Mouse (Mus musculus) liver, postnatal 0 days (tissue): ENCODE measurements at regions not wholly inside any gene's neighbourhood (a gene's known extent, or its start where the extent isn't known, plus 50 kb on each side); places are given as distances from the start of the nearest gene placed in this dataset.

Experiments
- ATAC-seq: fragments of 200-750 bp; cut with Nextera tagmentation; 2 replicates; pipeline ENCODE4 v1.8.0; 2017; ENCODE audit warnings: mild to moderate bottlenecking, moderate library complexity
- DNase-seq: peaks from one replicate; pipeline ENCODE4 v3.0.0-alpha.2; 2016
- H3K27ac ChIP-seq: fragments of 300-500 bp; sonication (generic); 2 replicates; pipeline ENCODE4 v1.5.1; 2014; ENCODE audit warnings: antibody characterized with exemption, moderate library complexity, mild to moderate bottlenecking, low read depth
- H3K27me3 ChIP-seq: fragments of 300-500 bp; sonication (generic); 2 replicates; pipeline ENCODE4 v1.6.1; 2014; ENCODE audit warnings: low read length, control low read depth, mixed read lengths; ENCODE audit not compliant: insufficient read depth
- H3K36me3 ChIP-seq: fragments of 300-500 bp; sonication (generic); replicated peaks from 2 replicates; pipeline ENCODE4 v1.6.1; 2014; ENCODE audit warnings: mild to moderate bottlenecking, control low read depth, low read length, moderate library complexity, mixed read lengths; ENCODE audit not compliant: insufficient read depth
- H3K4me1 ChIP-seq: fragments of 300-500 bp; sonication (generic); 2 replicates; pipeline ENCODE4 v1.6.1; 2014; ENCODE audit warnings: antibody characterized with exemption, mild to moderate bottlenecking, control low read depth; ENCODE audit not compliant: insufficient read depth
- H3K4me2 ChIP-seq: fragments of 300-500 bp; sonication (generic); 2 replicates; pipeline ENCODE4 v1.6.1; 2014; ENCODE audit warnings: low read depth, mild to moderate bottlenecking, low read length, moderate library complexity, mixed read lengths
- H3K4me3 ChIP-seq: fragments of 300-500 bp; sonication (generic); 2 replicates; pipeline ENCODE4 v1.5.1; 2014; ENCODE audit warnings: low read depth, low read length
- H3K9ac ChIP-seq: fragments of 300-500 bp; sonication (generic); replicated peaks from 2 replicates; pipeline ENCODE4 v1.6.1; 2014; ENCODE audit warnings: mild to moderate bottlenecking, moderate library complexity
- H3K9me3 ChIP-seq: fragments of 300-500 bp; sonication (generic); 2 replicates; pipeline ENCODE4 v1.6.1; 2016; ENCODE audit warnings: mild to moderate bottlenecking, control low read depth, low read length, mixed read lengths
- CTCF ChIP-seq: sonication (generic); IDR thresholded peaks from 2 replicates; pipeline ENCODE4 v1.5.1; 2016; ENCODE audit warnings: antibody characterized with exemption, low read depth
- EP300 ChIP-seq: IDR thresholded peaks from 2 replicates; pipeline ENCODE4 v1.6.1; 2016; ENCODE audit warnings: antibody characterized with exemption, low read depth, mild to moderate bottlenecking
- WGBS: fragments of 180-500 bp; shearing (Covaris S2); extraction: QIAGEN DNeasy Blood & Tissue Kit; methylation state at CpG from one replicate; pipeline ENCODE4 v1.1.7; 2014; ENCODE audit not compliant: insufficient replicate concordance; 5-methylcytosine and 5-hydroxymethylcytosine counted together

DNA sequence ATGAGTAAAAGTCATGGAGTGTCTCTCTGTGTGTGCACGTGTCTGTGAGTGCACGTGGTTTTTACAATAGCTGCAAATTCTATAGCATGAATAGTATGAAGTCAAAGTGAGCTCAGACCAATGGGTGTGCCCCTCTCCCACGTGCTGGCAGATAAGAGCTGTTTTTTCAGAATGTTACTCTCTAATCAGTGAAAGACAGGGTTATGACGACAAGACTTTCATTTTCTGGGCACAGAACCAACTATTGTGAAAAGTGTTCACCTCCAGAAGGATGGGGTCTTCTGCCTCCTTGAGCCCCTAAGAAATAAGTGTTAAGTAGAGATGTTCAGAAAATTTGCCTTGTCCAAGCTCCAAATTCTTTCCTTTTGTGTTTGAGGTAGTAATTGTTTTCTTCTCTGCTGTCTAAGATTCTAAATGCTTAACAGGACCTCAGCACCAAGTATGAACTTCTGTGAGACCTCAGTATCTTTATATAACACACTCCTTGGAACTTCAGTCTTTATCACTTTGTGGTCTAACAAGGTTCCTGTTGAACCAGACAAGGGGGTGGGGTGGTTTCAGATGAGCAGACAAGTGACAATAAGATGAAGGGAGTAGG, 182.8 kb upstream of the P2ry1 start:
- H3K27ac ChIP-seq = peak overlapping the region; percentile 85
- DNase-seq = peak; percentile 54
- TF ChIP-seq EP300 = peak; percentile 97
- no peak for TF ChIP-seq CTCF
- no peaks in the 10 kb centered on the region for H3K9me3 ChIP-seq
- H3K36me3 ChIP-seq = no peaks in the 10 kb centered on the region
- no peak overlapping the region for H3K4me3 ChIP-seq
- H3K27me3 ChIP-seq = no peaks in the 10 kb centered on the region
- 29% methylated on average over 4 of the region's 4 CpGs for WGBS
- 0 out of 2 replicates have a peak overlapping the region, but pooled peaks have one; percentile 2 for H3K9ac ChIP-seq
- H3K4me2 ChIP-seq = peak overlapping the region; percentile 30; the same call in 1 of the 2 replicates
- H3K4me1 ChIP-seq = peaks cover 18% of the 10 kb centered on the region
- peak; percentile 95 for ATAC-seq

- Histone ChIP-seq H3K27ac (peak overlapping the region; percentile 79), H3K36me3 (no peaks in the 10 kb centered on the region), H3K4me2 (no peak overlapping the region), H3K4me3 (no peak overlapping the region), H3K27me3 (no peaks in the 10 kb centered on the region), H3K4me1 (peaks cover 18% of the 10 kb centered on the region), H3K9me3 (no peaks in the 10 kb centered on the region), H3K9ac (no peak overlapping the region)
- DNase-seq (no peak), ATAC-seq (peak; percentile 38)
- peak; percentile 93 for TF ChIP-seq EP300
- no peak for TF ChIP-seq CTCF
Observed at GRCm38 (mm10) chr3:60821463-60821862, 181.1 kb upstream of the P2ry1 start.

- H3K9ac ChIP-seq = no peak overlapping the region
- 62% methylated on average over 4 of the region's 4 CpGs for WGBS
- no peaks in the 10 kb centered on the region for H3K27me3 ChIP-seq
- no peak overlapping the region for H3K4me3 ChIP-seq
- H3K4me2 ChIP-seq = no peak overlapping the region
- H3K36me3 ChIP-seq = no peaks in the 10 kb centered on the region
- ATAC-seq = no peak
- no peak overlapping the region for H3K27ac ChIP-seq
- H3K4me1 ChIP-seq = peaks cover under 1% of the 10 kb centered on the region
- no peaks in the 10 kb centered on the region for H3K9me3 ChIP-seq
- TF ChIP-seq EP300 = no peak
- no peak for TF ChIP-seq CTCF
- no peak for DNase-seq
Observed at GRCm38 (mm10) chr3:60826759-60827158, 175.8 kb upstream of the P2ry1 start.

DNA sequence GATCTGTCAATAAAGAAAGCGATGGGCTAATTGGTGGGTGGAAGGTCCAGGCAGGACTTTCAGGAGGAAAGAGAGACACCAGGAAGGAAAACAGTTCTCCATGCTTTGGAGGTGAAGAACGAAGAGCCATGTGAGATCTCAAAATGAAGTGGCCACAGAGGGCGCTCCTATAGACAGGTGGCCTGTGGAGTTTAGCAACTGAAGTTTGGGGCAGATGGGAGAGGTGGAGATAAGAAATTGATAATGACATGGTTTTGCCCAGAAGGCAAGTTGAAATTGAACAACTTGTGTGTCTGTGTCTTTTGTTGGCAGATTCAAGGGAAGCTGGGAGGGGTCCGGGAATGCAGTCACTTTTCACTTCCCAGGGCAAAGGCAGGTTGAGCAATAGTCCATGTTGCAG, 170.2 kb upstream of the P2ry1 start:
- no peak overlapping the region for H3K27ac ChIP-seq

GRCm38 (mm10) chr3:60841895-60842294, 160.7 kb upstream of the P2ry1 start:
- Histone ChIP-seq H3K9ac (no peak overlapping the region), H3K4me3 (no peak overlapping the region), H3K9me3 (no peaks in the 10 kb centered on the region), H3K27ac (no peak overlapping the region), H3K4me2 (no peak overlapping the region), H3K4me1 (no peaks in the 10 kb centered on the region), H3K27me3 (no peaks in the 10 kb centered on the region), H3K36me3 (no peaks in the 10 kb centered on the region)
- TF ChIP-seq EP300 (no peak), CTCF (no peak)
- 83% methylated on average over 1 of the region's 1 CpGs for WGBS
- ATAC-seq (no peak), DNase-seq (no peak)

More for the DNA sequence above, 170.2 kb upstream of the P2ry1 start:
- Histone ChIP-seq H3K4me2 (no peak overlapping the region), H3K9me3 (no peaks in the 10 kb centered on the region), H3K9ac (no peak overlapping the region), H3K27me3 (no peaks in the 10 kb centered on the region), H3K4me3 (no peak overlapping the region), H3K4me1 (peaks cover 5% of the 10 kb centered on the region; the same call in 1 of the 2 replicates), H3K36me3 (no peaks in the 10 kb centered on the region)
- TF ChIP-seq CTCF = peak; percentile 62
- peak; percentile 76 for TF ChIP-seq EP300
- DNase-seq = peak; percentile 24
- peak; percentile 62 for ATAC-seq
- WGBS = 76% methylated on average over 4 of the region's 4 CpGs

GRCm38 (mm10) chr3:60845293-60845692, 157.3 kb upstream of the P2ry1 start:
- H3K27me3 ChIP-seq = no peaks in the 10 kb centered on the region
- H3K27ac ChIP-seq = no peak overlapping the region
- no peaks in the 10 kb centered on the region; the same call in 1 of the 2 replicates for H3K9me3 ChIP-seq
- H3K9ac ChIP-seq = no peak overlapping the region
- no peak overlapping the region for H3K4me2 ChIP-seq
- no peak for DNase-seq
- H3K4me3 ChIP-seq = no peak overlapping the region
- no peaks in the 10 kb centered on the region for H3K4me1 ChIP-seq
- no peak for ATAC-seq
- no peaks in the 10 kb centered on the region for H3K36me3 ChIP-seq
- TF ChIP-seq EP300 (no peak), CTCF (no peak)
- WGBS = 77% methylated on average over 2 of the region's 2 CpGs
